Comparison of ENCODE assay signal across 8 mouse cellular contexts in the genomic region with DNA sequence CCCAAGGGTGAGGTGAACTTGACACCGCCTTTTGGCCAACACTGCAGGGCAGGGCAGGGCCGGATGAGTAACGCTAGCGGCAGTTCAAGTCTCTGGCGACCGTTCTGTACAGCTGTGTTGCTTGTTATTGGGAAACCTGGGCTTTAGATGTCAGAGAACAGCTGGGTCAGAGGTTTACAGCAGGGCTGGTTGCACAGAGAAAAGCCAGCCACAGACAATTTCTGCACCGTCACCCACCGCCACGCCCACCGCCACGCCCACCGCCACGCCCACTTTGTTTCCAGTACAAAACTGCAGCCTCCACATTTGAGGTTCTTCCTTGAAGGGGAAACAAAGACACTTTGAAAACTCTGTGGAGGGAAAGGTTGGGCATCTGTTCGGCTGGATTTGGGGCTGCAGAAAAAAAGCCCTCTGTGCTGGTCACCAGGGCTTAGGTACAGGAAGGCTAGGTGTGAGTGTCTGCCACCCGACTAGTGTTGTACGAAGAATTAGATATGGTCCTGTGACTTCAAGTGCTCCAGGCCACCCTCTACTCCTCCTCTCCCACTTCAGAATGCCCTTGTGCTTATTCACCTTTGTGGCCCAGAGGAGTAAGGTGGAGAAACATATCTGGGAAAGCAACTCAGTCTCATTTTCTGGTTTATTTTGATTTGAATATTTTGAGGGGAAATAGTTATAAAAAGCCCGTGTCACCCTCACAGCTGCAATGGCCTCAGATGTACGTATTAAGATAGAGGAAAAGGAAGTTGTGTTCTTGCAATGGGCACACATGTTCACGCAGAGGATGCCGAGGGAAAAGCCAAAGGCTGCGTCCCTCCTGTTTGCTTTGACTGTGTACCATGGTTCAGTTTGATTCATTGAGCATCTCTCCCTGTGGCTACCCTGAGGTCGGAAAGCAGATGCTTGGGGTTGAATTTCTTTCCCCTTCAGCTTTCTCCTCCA.
DNase-seq lines count a peak whose midpoint lies in the region; ATAC-seq and TF ChIP-seq lines count a peak whose summit lies in the region.

No protein-coding gene starts in this region.

- no peak overlapping the region for H3K4me3 ChIP-seq in C2C12 (ENCODE audit: insufficient read depth, poor library complexity, severe bottlenecking)
- H3K4me3 ChIP-seq in hindbrain, embryonic 14.5 days (replicated peaks; ENCODE audit: low read length), result no peak overlapping the region
- H3K4me3 ChIP-seq in liver, embryonic 12.5 days, result peak overlapping the region; percentile 29

- WGBS in hindbrain, embryonic 14.5 days, result 33% methylated on average over 22 of the region's 22 CpGs
- 27% methylated on average over 22 of the region's 22 CpGs for WGBS in liver, embryonic 12.5 days (ENCODE audit: insufficient replicate concordance)

- H3K4me1 ChIP-seq in hindbrain, embryonic 14.5 days (replicated peaks; ENCODE audit: control insufficient read depth, insufficient read depth, low read length), result peaks cover 11% of the 10 kb centered on the region
- peaks cover 12% of the 10 kb centered on the region for H3K4me1 ChIP-seq in liver, embryonic 12.5 days

- no peak overlapping the region for H3K27ac ChIP-seq in hindbrain, embryonic 14.5 days
- H3K27ac ChIP-seq in liver, embryonic 12.5 days, result peak overlapping the region; percentile 60; the same call in 1 of the 2 replicates

- peak; percentile 84 for DNase-seq in adrenal gland, postnatal 14 days
- DNase-seq in gastrocnemius, adult 18-20 months (ENCODE audit: low spot score), result peak; percentile 89
- DNase-seq in hindbrain, embryonic 14.5 days (ENCODE audit: low spot score), result no peak
- peak; percentile 72 for DNase-seq in naive thymus-derived CD4-positive, alpha-beta T cell, adult 2 months (ENCODE audit: low read depth)
- DNase-seq in thymus, postnatal 0 days (ENCODE audit: low spot score), result peak; percentile 92
- no peak for DNase-seq in cerebellum, adult 8-10 months

- no peak for TF ChIP-seq CTCF in C2C12 (IDR thresholded peaks at IDR 0.05; ENCODE audit: control insufficient read depth, insufficient read depth, insufficient read length)

- H3K27me3 ChIP-seq in C2C12 (ENCODE audit: control insufficient read depth, insufficient read depth, insufficient read length), result no peaks in the 10 kb centered on the region
- H3K27me3 ChIP-seq in hindbrain, embryonic 14.5 days (ENCODE audit: control insufficient read depth, insufficient read depth, low read length), result no peaks in the 10 kb centered on the region
- H3K27me3 ChIP-seq in liver, embryonic 12.5 days (replicated peaks), result no peaks in the 10 kb centered on the region

- no peaks in the 10 kb centered on the region for H3K36me3 ChIP-seq in C2C12 (ENCODE audit: control insufficient read depth, insufficient read depth)
- no peaks in the 10 kb centered on the region for H3K36me3 ChIP-seq in hindbrain, embryonic 14.5 days (replicated peaks; ENCODE audit: control insufficient read depth, insufficient read depth)
- no peaks in the 10 kb centered on the region for H3K36me3 ChIP-seq in liver, embryonic 12.5 days

- H3K9me3 ChIP-seq in hindbrain, embryonic 14.5 days (ENCODE audit: control insufficient read depth, low read length), result no peaks in the 10 kb centered on the region
- H3K9me3 ChIP-seq in liver, embryonic 12.5 days (replicated peaks), result no peaks in the 10 kb centered on the region

- H3ac ChIP-seq in C2C12 (ENCODE audit: control insufficient read depth, insufficient read length, low read depth), result no peak overlapping the region

- no peaks in the 10 kb centered on the region for H3K79me3 ChIP-seq in C2C12 (ENCODE audit: low read depth)

- H3K9ac ChIP-seq in hindbrain, embryonic 14.5 days, result no peak overlapping the region
- no peak overlapping the region for H3K9ac ChIP-seq in liver, embryonic 12.5 days

- no peaks in the 10 kb centered on the region for H3K79me2 ChIP-seq in C2C12 (ENCODE audit: control insufficient read depth, insufficient read depth)

- ATAC-seq in hindbrain, embryonic 14.5 days (ENCODE audit: low FRiP score), result no peak
- ATAC-seq in liver, embryonic 12.5 days, result peak; percentile 75

- H3K4me2 ChIP-seq in hindbrain, embryonic 14.5 days (replicated peaks), result peak overlapping the region; percentile 32
- H3K4me2 ChIP-seq in liver, embryonic 12.5 days, result peak overlapping the region; percentile 61

TF ChIP-seq in C2C12, 6 proteins besides CTCF, POLR2A, EP300 and RAD21:
- TF ChIP-seq MYOD1 (IDR thresholded peaks at IDR 0.05; ENCODE audit: control insufficient read depth, insufficient read length, low read depth) (peak; percentile 66), FOSL1 (IDR thresholded peaks at IDR 0.05; ENCODE audit: insufficient read depth, low read length, poor library complexity, severe bottlenecking) (no peak), CEBPB (IDR thresholded peaks at IDR 0.05; ENCODE audit: low read depth) (peak; percentile 39)

Comparison
In these comparisons a context has a peak if more than half of its experiments do, and no peak if none do; other contexts are left out.
1. DNase-seq: peak in adrenal gland, postnatal 14 days (single experiment), gastrocnemius, adult 18-20 months (single experiment), naive thymus-derived CD4-positive, alpha-beta T cell, adult 2 months (single experiment) and thymus, postnatal 0 days (single experiment); none in hindbrain, embryonic 14.5 days (single experiment) and cerebellum, adult 8-10 months (single experiment).